Mouse (Mus musculus) midbrain, embryonic 16.5 days (tissue): ENCODE data around the gene Olfr1352. TPM values are rescaled to one million over a fixed set of nuclear protein-coding genes. Genes with fewer than 3 reads are reported as not detected.
"Not testable (repeated sequence)": the region's sequence is repeated elsewhere in the genome, so short reads cannot be mapped to it uniquely, and the experiment has no call there.

Source experiments
- ATAC-seq: fragments of 200-750 bp; cut with Nextera tagmentation; 2 replicates; pipeline ENCODE4 v1.8.0; 2017; ENCODE audit warnings: moderate TSS enrichment
- H3K27ac ChIP-seq: fragments of 300-500 bp; sonication (generic); 2 replicates; pipeline ENCODE4 v1.5.1; 2014; ENCODE audit warnings: mild to moderate bottlenecking, low read length, mixed read lengths
- H3K27me3 ChIP-seq: fragments of 300-500 bp; sonication (generic); 2 replicates; pipeline ENCODE4 v1.6.1; 2014; ENCODE audit warnings: low read depth, low read length, mixed read lengths; ENCODE audit not compliant: control insufficient read depth, insufficient read depth
- H3K36me3 ChIP-seq: fragments of 300-500 bp; sonication (generic); 2 replicates; pipeline ENCODE4 v1.6.1; 2014; ENCODE audit warnings: mild to moderate bottlenecking, low read length, moderate library complexity, mixed read lengths; ENCODE audit not compliant: control insufficient read depth, insufficient read depth
- H3K4me1 ChIP-seq: fragments of 300-500 bp; sonication (generic); 2 replicates; pipeline ENCODE4 v1.6.1; 2014; ENCODE audit warnings: mild to moderate bottlenecking, low read length, mixed read lengths; ENCODE audit not compliant: control insufficient read depth, insufficient read depth
- H3K4me2 ChIP-seq: fragments of 300-500 bp; sonication (generic); 2 replicates; pipeline ENCODE4 v1.6.1; 2014; ENCODE audit warnings: mild to moderate bottlenecking, low read length, mixed read lengths
- H3K4me3 ChIP-seq: fragments of 300-500 bp; sonication (generic); 2 replicates; pipeline ENCODE4 v1.5.1; 2014; ENCODE audit warnings: low read depth, mild to moderate bottlenecking, low read length, moderate library complexity, mixed read lengths
- H3K9ac ChIP-seq: fragments of 300-500 bp; sonication (generic); 2 replicates; pipeline ENCODE4 v1.6.1; 2014; ENCODE audit warnings: low read depth, low read length, mixed read lengths
- H3K9me3 ChIP-seq: fragments of 300-500 bp; sonication (generic); replicated peaks from 2 replicates; pipeline ENCODE4 v1.6.1; 2014; ENCODE audit warnings: mild to moderate bottlenecking, low read length, mixed read lengths; ENCODE audit not compliant: control insufficient read depth, poor library complexity, severe bottlenecking
- WGBS: fragments of 180-500 bp; shearing (Covaris S2); extraction: QIAGEN DNeasy Blood & Tissue Kit; methylation state at CpG from one replicate; pipeline ENCODE4 v1.1.7; 2014; 5-methylcytosine and 5-hydroxymethylcytosine counted together
- polyA plus RNA-seq: library from polyadenylated mRNA; unstranded; fragments of >200 nt; fragmentation: Nextera tagmentation; extraction: Ambion mirVana; gene quantifications from 2 replicates; pipeline ENCODE4 v1.2.1, GENCODE M21; 2015

The Olfr1352 gene
- polyA plus RNA-seq: not detected in 2 replicates

GRCm38 (mm10) chr10:78980750-78981149 is at the start of gene Olfr1352:
Gene Olfr1352, plus strand, starts transcription at chr10:78981050.
- H3K4me2 ChIP-seq: no peak within 1 kb of the TSS
- no peaks in the 10 kb centered on the region for H3K4me1 ChIP-seq

GRCm38 (mm10) chr10:78950336-78950735 is 30.5 kb upstream of the Olfr1352 start, which contains the start of gene Olfr8:
Gene Olfr8, plus strand, starts transcription at chr10:78950636.
- 84% methylated on average over 1 of the region's 1 CpGs for WGBS

More at GRCm38 (mm10) chr10:78980750-78981149, at the start of gene Olfr1352:
- H3K4me3 ChIP-seq: no peak within 1 kb of the TSS
- H3K36me3 ChIP-seq: no peaks in the 10 kb centered on the region
- no peaks in the 10 kb centered on the region for H3K27me3 ChIP-seq
- H3K9ac ChIP-seq: no peak within 1 kb of the TSS
- no peaks in the 10 kb centered on the region for H3K9me3 ChIP-seq
- H3K27ac ChIP-seq: no peak within 1 kb of the TSS
- no peak for ATAC-seq

GRCm38 (mm10) chr10:78963009-78963408 is 17.8 kb upstream of the Olfr1352 start, which contains the start of gene Olfr1353:
Gene Olfr1353, plus strand, starts transcription at chr10:78963309.
- ATAC-seq, H3K27ac ChIP-seq, H3K4me2 ChIP-seq, H3K36me3 ChIP-seq, H3K9ac ChIP-seq, H3K9me3 ChIP-seq, H3K4me1 ChIP-seq, H3K27me3 ChIP-seq, H3K4me3 ChIP-seq: not testable (repeated sequence)

More at GRCm38 (mm10) chr10:78950336-78950735, 30.5 kb upstream of the Olfr1352 start, which contains the start of gene Olfr8:
- not testable (repeated sequence) for H3K4me2 ChIP-seq, H3K36me3 ChIP-seq, H3K4me3 ChIP-seq, H3K27ac ChIP-seq, ATAC-seq, H3K27me3 ChIP-seq, H3K4me1 ChIP-seq, H3K9ac ChIP-seq, H3K9me3 ChIP-seq

GRCm38 (mm10) chr10:79012172-79012571 is 31.3 kb downstream of the Olfr1352 start, which contains the start of gene Olfr1351:
Gene Olfr1351, plus strand, starts transcription at chr10:79012472.
- no peaks in the 10 kb centered on the region for H3K27me3 ChIP-seq
- H3K9ac ChIP-seq: no peak within 1 kb of the TSS
- 74% methylated on average over 1 of the region's 1 CpGs for WGBS
- no peaks in the 10 kb centered on the region for H3K36me3 ChIP-seq
- H3K4me3 ChIP-seq: no peak within 1 kb of the TSS
- H3K4me2 ChIP-seq: no peak within 1 kb of the TSS
- H3K27ac ChIP-seq: no peak within 1 kb of the TSS
- no peaks in the 10 kb centered on the region for H3K4me1 ChIP-seq
- no peaks in the 10 kb centered on the region for H3K9me3 ChIP-seq
- ATAC-seq: no peak

- no peak within 1 kb of the TSS for H3K9ac ChIP-seq
- no peak for ATAC-seq
- H3K27me3 ChIP-seq: no peaks in the 10 kb centered on the region
- H3K27ac ChIP-seq: no peak within 1 kb of the TSS
- H3K4me2 ChIP-seq: no peak within 1 kb of the TSS
- H3K9me3 ChIP-seq: peaks cover 3% of the 10 kb centered on the region; the same call in 1 of the 2 replicates
- H3K36me3 ChIP-seq: no peaks in the 10 kb centered on the region
- no peaks in the 10 kb centered on the region for H3K4me1 ChIP-seq
- no peak within 1 kb of the TSS for H3K4me3 ChIP-seq
These were observed 47.6 kb downstream of the Olfr1352 start, which contains the start of gene Olfr57 for GRCm38 (mm10) chr10:79028441-79028840. Gene Olfr57, plus strand, starts transcription at chr10:79028741.

Other genes starting within 250 kb of the Olfr1352 start
- 0.32 and 0.65 TPM in 2 replicates for gene Ccdc105, start 228.0 kb upstream of the Olfr1352 start, polyA plus RNA-seq
- gene Slc1a6, start 200.6 kb upstream of the Olfr1352 start, polyA plus RNA-seq: 16.8 and 23.9 TPM in 2 replicates
- gene Olfr1356, start 128.9 kb upstream of the Olfr1352 start, polyA plus RNA-seq: not detected in 2 replicates
- gene Olfr1355, start 105.5 kb upstream of the Olfr1352 start, polyA plus RNA-seq: not detected in 2 replicates
- not detected in 2 replicates for gene Olfr1354, start 67.9 kb upstream of the Olfr1352 start, polyA plus RNA-seq
- gene Olfr8, start 30.4 kb upstream of the Olfr1352 start, polyA plus RNA-seq: not detected in 2 replicates
- not detected in 2 replicates for gene Olfr1353, start 17.7 kb upstream of the Olfr1352 start, polyA plus RNA-seq
- not detected in 2 replicates for gene Olfr1351, start 31.4 kb downstream of the Olfr1352 start, polyA plus RNA-seq
- 0.51 and 0.62 TPM in 2 replicates for gene Olfr57, start 47.7 kb downstream of the Olfr1352 start, polyA plus RNA-seq
- 57.1 and 58.6 TPM in 2 replicates for gene 2610008E11Rik, start 116.5 kb downstream of the Olfr1352 start, polyA plus RNA-seq
- not detected in 2 replicates for gene Vmn2r80, start 167.7 kb downstream of the Olfr1352 start, polyA plus RNA-seq